Mouse (Mus musculus) embryonic fibroblast, embryonic 13.5 days (primary cell): Measurements from ENCODE around the gene Zfp991.
"Not testable (repeated sequence)": the region's sequence is repeated elsewhere in the genome, so short reads cannot be mapped to it uniquely, and the experiment has no call there.

ENCODE experiments used
- CTCF ChIP-seq: IDR thresholded peaks from 2 replicates; pipeline ENCODE4 v1.5.1; 2011; ENCODE audit warnings: mild to moderate bottlenecking, control low read depth, low read length, moderate library complexity, borderline replicate concordance; ENCODE audit not compliant: insufficient read depth
- POLR2A ChIP-seq: IDR thresholded peaks from 2 replicates; pipeline ENCODE4 v1.6.1; 2011; ENCODE audit warnings: low read depth, mild to moderate bottlenecking, control low read depth, low read length, moderate library complexity

GRCm38 (mm10) chr4:147125870-147126269, 6.0 kb upstream of the Zfp991 start:
- not testable (repeated sequence) for TF ChIP-seq POLR2A, CTCF
